Mouse (Mus musculus): ENCODE measurements around the gene Gm10228. TPM values are rescaled to one million over a fixed set of nuclear protein-coding genes. Genes with fewer than 3 reads are reported as not detected.
"Not testable (repeated sequence)": the region's sequence is repeated elsewhere in the genome, so short reads cannot be mapped to it uniquely, and the experiment has no call there.

Gm10228 gene
- polyA plus RNA-seq (2015; fragmentation: Nextera tagmentation; extraction: Ambion mirVana) = not detected in 2 replicates

- not testable (repeated sequence) for H3K4me2 ChIP-seq (ENCODE audit: low read length); ATAC-seq; H3K4me3 ChIP-seq (ENCODE audit: low read length); H3K9ac ChIP-seq (ENCODE audit: low read depth, low read length); H3K27me3 ChIP-seq (replicated peaks; ENCODE audit: control insufficient read depth, insufficient read depth, low read length); H3K36me3 ChIP-seq (ENCODE audit: control insufficient read depth, insufficient read depth, low read length); H3K9me3 ChIP-seq (ENCODE audit: control insufficient read depth, low read length); H3K27ac ChIP-seq (ENCODE audit: low read depth, low read length); H3K4me1 ChIP-seq (ENCODE audit: control insufficient read depth, insufficient read depth, low read depth, low read length)
- WGBS = 96% methylated on average over 2 of the region's 4 CpGs
Measured at GRCm38 (mm10) chr16:89041372-89041771, at the start of gene Gm10228. TSS of gene Gm10228 (minus strand) at chr16:89041472.

GRCm38 (mm10) chr16:89071041-89071440, 29.8 kb upstream of the Gm10228 start:
- H3K27me3 ChIP-seq (replicated peaks; ENCODE audit: control insufficient read depth, insufficient read depth, low read length); ATAC-seq; H3K27ac ChIP-seq (ENCODE audit: low read depth, low read length); H3K9me3 ChIP-seq (ENCODE audit: control insufficient read depth, low read length); H3K4me2 ChIP-seq (ENCODE audit: low read length); H3K4me3 ChIP-seq (ENCODE audit: low read length); H3K4me1 ChIP-seq (ENCODE audit: control insufficient read depth, insufficient read depth, low read depth, low read length); H3K36me3 ChIP-seq (ENCODE audit: control insufficient read depth, insufficient read depth, low read length); H3K9ac ChIP-seq (ENCODE audit: low read depth, low read length): not testable (repeated sequence)
- WGBS = 85% methylated on average over 2 of the region's 2 CpGs

GRCm38 (mm10) chr16:89063902-89064301, 22.6 kb upstream of the Gm10228 start, which contains the start of gene 1110025L11Rik:
TSS of gene 1110025L11Rik (minus strand) at chr16:89064002.
- not testable (repeated sequence) for H3K36me3 ChIP-seq (ENCODE audit: control insufficient read depth, insufficient read depth, low read length); H3K4me1 ChIP-seq (ENCODE audit: control insufficient read depth, insufficient read depth, low read depth, low read length); ATAC-seq; H3K4me2 ChIP-seq (ENCODE audit: low read length); H3K4me3 ChIP-seq (ENCODE audit: low read length); H3K9me3 ChIP-seq (ENCODE audit: control insufficient read depth, low read length); H3K27me3 ChIP-seq (replicated peaks; ENCODE audit: control insufficient read depth, insufficient read depth, low read length); H3K27ac ChIP-seq (ENCODE audit: low read depth, low read length); H3K9ac ChIP-seq (ENCODE audit: low read depth, low read length)
- no CpG with 5 or more reads among the region's 2 CpGs for whole genome bisulfite sequencing

GRCm38 (mm10) chr16:89047783-89048182, 6.5 kb upstream of the Gm10228 start, which contains the start of gene Krtap6-5:
TSS of gene Krtap6-5 (minus strand) at chr16:89047883.
- Histone ChIP-seq H3K9me3 (ENCODE audit: control insufficient read depth, low read length) (no peaks in the 10 kb centered on the region), H3K4me2 (ENCODE audit: low read length) (no peak within 1 kb of the TSS), H3K4me1 (ENCODE audit: control insufficient read depth, insufficient read depth, low read depth, low read length) (no peaks in the 10 kb centered on the region), H3K9ac (ENCODE audit: low read depth, low read length) (no peak within 1 kb of the TSS), H3K36me3 (ENCODE audit: control insufficient read depth, insufficient read depth, low read length) (no peaks in the 10 kb centered on the region), H3K4me3 (ENCODE audit: low read length) (no peak within 1 kb of the TSS), H3K27ac (ENCODE audit: low read depth, low read length) (no peak within 1 kb of the TSS), H3K27me3 (replicated peaks; ENCODE audit: control insufficient read depth, insufficient read depth, low read length) (no peaks in the 10 kb centered on the region)
- 86% methylated on average over 3 of the region's 3 CpGs for WGBS
- no peak for ATAC-seq

- H3K9ac ChIP-seq (ENCODE audit: low read depth, low read length) = not testable (repeated sequence)
Measured at GRCm38 (mm10) chr16:89031399-89031798, 9.9 kb downstream of the Gm10228 start, which contains the start of gene Krtap6-1. TSS of gene Krtap6-1 (plus strand) at chr16:89031699.

GRCm38 (mm10) chr16:89014984-89015383, 26.3 kb downstream of the Gm10228 start, which contains the start of gene Gm10229:
TSS of gene Gm10229 (plus strand) at chr16:89015284.
- H3K4me3 ChIP-seq (ENCODE audit: low read length); H3K36me3 ChIP-seq (ENCODE audit: control insufficient read depth, insufficient read depth, low read length); H3K27ac ChIP-seq (ENCODE audit: low read depth, low read length); H3K9ac ChIP-seq (ENCODE audit: low read depth, low read length); H3K9me3 ChIP-seq (ENCODE audit: control insufficient read depth, low read length); H3K4me1 ChIP-seq (ENCODE audit: control insufficient read depth, insufficient read depth, low read depth, low read length); H3K27me3 ChIP-seq (replicated peaks; ENCODE audit: control insufficient read depth, insufficient read depth, low read length); H3K4me2 ChIP-seq (ENCODE audit: low read length); ATAC-seq: not testable (repeated sequence)
- WGBS = 92% methylated on average over 1 of the region's 3 CpGs

More at GRCm38 (mm10) chr16:89031399-89031798, 9.9 kb downstream of the Gm10228 start, which contains the start of gene Krtap6-1:
- WGBS = 94% methylated on average over 3 of the region's 3 CpGs
- H3K4me2 ChIP-seq (ENCODE audit: low read length); H3K36me3 ChIP-seq (ENCODE audit: control insufficient read depth, insufficient read depth, low read length); H3K27ac ChIP-seq (ENCODE audit: low read depth, low read length); H3K9me3 ChIP-seq (ENCODE audit: control insufficient read depth, low read length); H3K4me3 ChIP-seq (ENCODE audit: low read length); ATAC-seq; H3K27me3 ChIP-seq (replicated peaks; ENCODE audit: control insufficient read depth, insufficient read depth, low read length); H3K4me1 ChIP-seq (ENCODE audit: control insufficient read depth, insufficient read depth, low read depth, low read length): not testable (repeated sequence)

- ATAC-seq = no peak
Measured at GRCm38 (mm10) chr16:89013973-89014372, 27.3 kb downstream of the Gm10228 start.

GRCm38 (mm10) chr16:89010659-89011058, 30.6 kb downstream of the Gm10228 start, which contains the start of gene Krtap22-2:
TSS of gene Krtap22-2 (minus strand) at chr16:89010759.
- Histone ChIP-seq H3K4me1 (ENCODE audit: control insufficient read depth, insufficient read depth, low read depth, low read length) (no peaks in the 10 kb centered on the region), H3K4me2 (ENCODE audit: low read length) (no peak within 1 kb of the TSS), H3K27ac (ENCODE audit: low read depth, low read length) (no peak within 1 kb of the TSS), H3K9me3 (ENCODE audit: control insufficient read depth, low read length) (no peaks in the 10 kb centered on the region), H3K27me3 (replicated peaks; ENCODE audit: control insufficient read depth, insufficient read depth, low read length) (no peaks in the 10 kb centered on the region), H3K36me3 (ENCODE audit: control insufficient read depth, insufficient read depth, low read length) (no peaks in the 10 kb centered on the region), H3K4me3 (ENCODE audit: low read length) (no peak within 1 kb of the TSS), H3K9ac (ENCODE audit: low read depth, low read length) (no peak within 1 kb of the TSS)
- 83% methylated on average over 5 of the region's 5 CpGs for WGBS
- no peak for ATAC-seq

More at GRCm38 (mm10) chr16:89013973-89014372, 27.3 kb downstream of the Gm10228 start:
- H3K9me3 ChIP-seq (ENCODE audit: control insufficient read depth, low read length) = no peaks in the 10 kb centered on the region
- H3K4me3 ChIP-seq (ENCODE audit: low read length) = no peak overlapping the region
- 98% methylated on average over 3 of the region's 3 CpGs for WGBS
- no peak overlapping the region for H3K27ac ChIP-seq (ENCODE audit: low read depth, low read length)
- no peak overlapping the region for H3K4me2 ChIP-seq (ENCODE audit: low read length)
- H3K9ac ChIP-seq (ENCODE audit: low read depth, low read length) = no peak overlapping the region
- no peaks in the 10 kb centered on the region for H3K4me1 ChIP-seq (ENCODE audit: control insufficient read depth, insufficient read depth, low read depth, low read length)
- no peaks in the 10 kb centered on the region for H3K36me3 ChIP-seq (ENCODE audit: control insufficient read depth, insufficient read depth, low read length)
- H3K27me3 ChIP-seq (replicated peaks; ENCODE audit: control insufficient read depth, insufficient read depth, low read length) = no peaks in the 10 kb centered on the region
